Mouse (Mus musculus): ENCODE data around the gene Armc12. TPM values are rescaled to one million over a fixed set of nuclear protein-coding genes. Genes with fewer than 3 reads are reported as not detected.

Armc12 gene
- polyA plus RNA-seq, 1 experiment from 2014 or later = not detected

DNA sequence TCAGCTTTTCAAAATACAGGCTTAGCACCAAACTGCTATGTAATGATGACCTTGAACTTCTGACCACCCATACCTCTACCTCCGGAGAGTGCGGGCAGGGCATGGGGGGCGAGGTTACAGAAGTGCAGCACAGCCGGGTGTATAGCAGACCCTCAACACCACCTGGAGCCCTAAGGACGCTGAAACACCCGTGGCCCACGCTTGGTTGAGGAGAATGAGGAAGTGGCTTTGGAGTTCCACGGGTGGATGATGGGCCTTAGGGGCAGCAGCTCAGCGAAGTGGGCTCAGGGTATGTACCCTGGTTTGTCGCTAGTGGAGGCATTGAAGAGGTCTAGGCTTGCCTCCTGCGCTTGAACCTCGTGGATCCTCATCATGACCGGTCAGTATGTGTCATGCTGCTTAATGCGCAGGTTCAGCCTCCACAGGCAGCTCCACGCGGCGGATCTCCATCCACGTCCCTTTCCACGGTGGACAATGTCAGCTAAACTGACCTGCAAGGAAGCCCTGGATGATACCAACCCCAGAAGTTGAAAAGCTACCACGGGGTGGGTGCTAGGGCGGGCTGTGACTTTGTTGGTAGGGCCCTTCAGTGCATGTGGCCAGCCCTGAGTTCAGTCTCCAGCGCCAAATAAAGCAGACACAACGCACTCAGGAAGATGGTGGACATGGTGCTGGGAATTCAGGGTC lies 6.5 kb upstream of the Armc12 start:
- H3K9me3 ChIP-seq = no peaks in the 10 kb centered on the region
- WGBS = 86% methylated on average over 23 of the region's 23 CpGs
- no peak overlapping the region for H3K27ac ChIP-seq (replicated peaks)
- peaks cover 47% of the 10 kb centered on the region for H3K4me1 ChIP-seq
- DNase-seq (ENCODE audit: low spot score) = no peak
- peaks cover 62% of the 10 kb centered on the region for H3K27me3 ChIP-seq (replicated peaks; ENCODE audit: low read depth, poor library complexity, severe bottlenecking)
- no peaks in the 10 kb centered on the region for H3K36me3 ChIP-seq (replicated peaks)
- H3K4me3 ChIP-seq = peak overlapping the region; percentile 79

GRCm38 (mm10) chr17:28524831-28525430 lies 5.7 kb upstream of the Armc12 start:
- 69% methylated on average over 4 of the region's 4 CpGs for WGBS
- peaks cover 49% of the 10 kb centered on the region for H3K4me1 ChIP-seq
- no peaks in the 10 kb centered on the region for H3K9me3 ChIP-seq
- no peak overlapping the region for H3K27ac ChIP-seq (replicated peaks)
- H3K27me3 ChIP-seq (replicated peaks; ENCODE audit: low read depth, poor library complexity, severe bottlenecking) = peaks cover 59% of the 10 kb centered on the region
- no peak overlapping the region for H3K4me3 ChIP-seq
- DNase-seq (ENCODE audit: low spot score) = no peak
- no peaks in the 10 kb centered on the region for H3K36me3 ChIP-seq (replicated peaks)

GRCm38 (mm10) chr17:28527184-28528042 lies 3.2 kb upstream of the Armc12 start:
- H3K4me3 ChIP-seq = 0 out of 2 replicates have a peak overlapping the region, but pooled peaks have one; percentile 18
- peak overlapping the region; percentile 40; the same call in 1 of the 2 replicates for H3K27ac ChIP-seq (replicated peaks)
- H3K27me3 ChIP-seq (replicated peaks; ENCODE audit: low read depth, poor library complexity, severe bottlenecking) = peaks cover 54% of the 10 kb centered on the region
- H3K9me3 ChIP-seq = no peaks in the 10 kb centered on the region
- 49% methylated on average over 12 of the region's 12 CpGs for WGBS
- H3K4me1 ChIP-seq = peaks cover 48% of the 10 kb centered on the region
- no peak for DNase-seq (ENCODE audit: low spot score)
- no peaks in the 10 kb centered on the region for H3K36me3 ChIP-seq (replicated peaks)

- H3K36me3 ChIP-seq (replicated peaks) = no peaks in the 10 kb centered on the region
- H3K27ac ChIP-seq (replicated peaks) = no peak overlapping the region
- H3K27me3 ChIP-seq (replicated peaks; ENCODE audit: low read depth, poor library complexity, severe bottlenecking) = peaks cover 56% of the 10 kb centered on the region
- no peaks in the 10 kb centered on the region for H3K9me3 ChIP-seq
- peak; percentile 88 for DNase-seq (ENCODE audit: low spot score)
- H3K4me3 ChIP-seq = 0 out of 2 replicates have a peak overlapping the region, but pooled peaks have one; percentile 18
- 6% methylated on average over 6 of the region's 6 CpGs for WGBS
- H3K4me1 ChIP-seq = peaks cover 42% of the 10 kb centered on the region
These were observed 2.6 kb upstream of the Armc12 start for GRCm38 (mm10) chr17:28528043-28528351.

DNA sequence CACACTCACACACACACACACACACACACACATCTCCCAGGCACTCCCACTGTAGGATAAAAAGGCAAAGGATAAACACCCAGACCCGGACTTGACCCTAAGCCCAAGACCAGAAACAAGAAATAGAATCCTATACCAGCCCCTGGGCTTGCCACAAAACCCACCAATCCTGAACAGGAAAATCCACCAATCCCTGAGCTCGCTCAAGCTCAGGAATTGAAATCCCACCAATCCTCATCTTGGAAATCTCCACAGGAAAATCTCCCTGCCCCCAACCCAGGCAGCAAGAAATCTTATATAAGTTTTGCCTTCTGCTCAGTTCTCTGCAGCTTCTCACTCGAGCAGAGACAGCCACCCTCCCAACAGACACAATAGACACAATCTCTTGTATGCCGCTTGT lies 1.5 kb upstream of the Armc12 start:
- 74% methylated on average over 4 of the region's 4 CpGs for WGBS
- Histone ChIP-seq H3K27ac (replicated peaks) (no peak overlapping the region), H3K36me3 (replicated peaks) (no peaks in the 10 kb centered on the region), H3K27me3 (replicated peaks; ENCODE audit: low read depth, poor library complexity, severe bottlenecking) (peaks cover 45% of the 10 kb centered on the region), H3K4me3 (no peak overlapping the region), H3K9me3 (no peaks in the 10 kb centered on the region), H3K4me1 (peaks cover 32% of the 10 kb centered on the region)
- no peak for DNase-seq (ENCODE audit: low spot score)

DNA sequence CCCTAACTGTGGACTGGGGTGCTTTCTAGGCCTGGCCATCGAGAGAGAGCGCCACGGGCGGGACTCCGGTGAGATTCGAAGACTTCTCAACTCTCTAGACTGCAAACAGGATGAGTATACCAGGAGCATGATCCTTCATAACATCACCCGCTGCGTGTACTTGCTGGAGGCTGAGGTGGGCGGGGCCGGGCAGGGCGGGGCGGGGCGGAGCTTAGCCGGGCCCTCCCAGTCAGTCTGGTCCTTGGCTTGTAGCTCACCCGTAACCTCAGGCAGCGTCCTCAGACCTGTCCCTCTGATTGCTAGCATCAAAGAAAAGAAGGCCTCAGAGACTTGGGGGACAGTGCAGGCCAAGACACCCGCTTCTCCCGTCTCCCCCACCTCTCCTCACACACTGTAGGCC lies 1.3 kb downstream of the Armc12 start:
- H3K9me3 ChIP-seq = no peaks in the 10 kb centered on the region
- H3K36me3 ChIP-seq (replicated peaks) = no peaks in the 10 kb centered on the region
- H3K4me1 ChIP-seq = peaks cover 28% of the 10 kb centered on the region
- H3K4me3 ChIP-seq = peak overlapping the region; percentile 44
- DNase-seq (ENCODE audit: low spot score) = peak; percentile 74
- 11% methylated on average over 18 of the region's 18 CpGs for WGBS
- no peak overlapping the region for H3K27ac ChIP-seq (replicated peaks)
- peaks cover 37% of the 10 kb centered on the region for H3K27me3 ChIP-seq (replicated peaks; ENCODE audit: low read depth, poor library complexity, severe bottlenecking)

GRCm38 (mm10) chr17:28532557-28532956 lies 2.0 kb downstream of the Armc12 start:
- H3K27ac ChIP-seq (replicated peaks) = no peak overlapping the region

GRCm38 (mm10) chr17:28533327-28533726 lies 2.7 kb downstream of the Armc12 start:
- WGBS = 87% methylated on average over 13 of the region's 13 CpGs
- H3K4me1 ChIP-seq = peaks cover 16% of the 10 kb centered on the region
- DNase-seq (ENCODE audit: low spot score) = no peak
- no peaks in the 10 kb centered on the region for H3K36me3 ChIP-seq (replicated peaks)
- peaks cover 37% of the 10 kb centered on the region for H3K27me3 ChIP-seq (replicated peaks; ENCODE audit: low read depth, poor library complexity, severe bottlenecking)
- H3K9me3 ChIP-seq = peaks cover 5% of the 10 kb centered on the region; the same call in 1 of the 2 replicates
- H3K27ac ChIP-seq (replicated peaks) = no peak overlapping the region
- H3K4me3 ChIP-seq = no peak overlapping the region

More at GRCm38 (mm10) chr17:28532557-28532956, 2.0 kb downstream of the Armc12 start:
- Histone ChIP-seq H3K4me1 (peaks cover 24% of the 10 kb centered on the region), H3K27me3 (replicated peaks; ENCODE audit: low read depth, poor library complexity, severe bottlenecking) (peaks cover 39% of the 10 kb centered on the region), H3K36me3 (replicated peaks) (no peaks in the 10 kb centered on the region), H3K4me3 (no peak overlapping the region), H3K9me3 (0 out of 2 replicates have a peak, but pooled peaks cover 2% of the 10 kb centered on the region)
- DNase-seq (ENCODE audit: low spot score) = no peak
- 82% methylated on average over 7 of the region's 7 CpGs for WGBS

- 46% methylated on average over 12 of the region's 12 CpGs for WGBS
- DNase-seq (ENCODE audit: low spot score) = no peak
- Histone ChIP-seq H3K9me3 (peaks cover 24% of the 10 kb centered on the region; the same call in 1 of the 2 replicates), H3K27ac (replicated peaks) (no peak overlapping the region), H3K4me3 (no peak overlapping the region), H3K27me3 (replicated peaks; ENCODE audit: low read depth, poor library complexity, severe bottlenecking) (0 out of 2 replicates have a peak, but pooled peaks cover 3% of the 10 kb centered on the region), H3K36me3 (replicated peaks) (no peaks in the 10 kb centered on the region), H3K4me1 (no peaks in the 10 kb centered on the region)
These were observed 7.3 kb downstream of the Armc12 start for GRCm38 (mm10) chr17:28537881-28538280.

- Histone ChIP-seq H3K9me3 (peaks cover 2% of the 10 kb centered on the region; the same call in 1 of the 2 replicates), H3K36me3 (replicated peaks) (no peaks in the 10 kb centered on the region)
These were observed 16.3 kb downstream of the Armc12 start for GRCm38 (mm10) chr17:28546925-28547324.

DNA sequence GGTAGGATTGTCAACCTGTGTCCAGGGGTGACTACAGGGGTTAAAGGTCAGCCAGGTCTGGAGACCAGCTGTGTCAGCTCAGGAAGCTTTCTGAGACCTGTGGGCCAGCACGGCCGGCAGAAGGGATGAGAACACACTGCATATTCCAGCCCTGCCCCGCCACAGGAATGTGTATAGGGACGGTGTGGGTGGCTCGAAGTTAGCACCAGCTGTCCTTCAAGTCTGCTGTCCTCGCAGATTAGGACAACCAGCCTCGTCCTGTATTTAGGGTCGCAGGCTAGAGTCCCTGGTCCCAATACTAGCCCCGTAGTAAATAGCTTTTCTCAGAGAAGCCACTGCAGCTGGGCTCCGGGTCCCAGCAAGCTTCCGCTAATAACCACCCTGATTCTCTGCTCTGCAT lies 17.9 kb downstream of the Armc12 start:
- Histone ChIP-seq H3K4me3 (no peak overlapping the region), H3K27ac (replicated peaks) (no peak overlapping the region; the same call in 1 of the 2 replicates), H3K9me3 (no peaks in the 10 kb centered on the region), H3K36me3 (replicated peaks) (no peaks in the 10 kb centered on the region), H3K4me1 (peaks cover 32% of the 10 kb centered on the region), H3K27me3 (replicated peaks; ENCODE audit: low read depth, poor library complexity, severe bottlenecking) (0 out of 2 replicates have a peak, but pooled peaks cover 3% of the 10 kb centered on the region)
- DNase-seq (ENCODE audit: low spot score) = no peak
- WGBS = 67% methylated on average over 11 of the region's 11 CpGs

More at GRCm38 (mm10) chr17:28546925-28547324, 16.3 kb downstream of the Armc12 start:
- WGBS = 94% methylated on average over 1 of the region's 1 CpGs
- 0 out of 2 replicates have a peak, but pooled peaks cover 3% of the 10 kb centered on the region for H3K27me3 ChIP-seq (replicated peaks; ENCODE audit: low read depth, poor library complexity, severe bottlenecking)
- no peak overlapping the region for H3K27ac ChIP-seq (replicated peaks)
- peaks cover 19% of the 10 kb centered on the region for H3K4me1 ChIP-seq
- DNase-seq (ENCODE audit: low spot score) = no peak
- no peak overlapping the region for H3K4me3 ChIP-seq

GRCm38 (mm10) chr17:28549111-28549510 lies 18.5 kb downstream of the Armc12 start, which contains the start of gene Clpsl2:
Clpsl2 (plus strand) TSS chr17:28549411.
- H3K36me3 ChIP-seq (replicated peaks) = no peaks in the 10 kb centered on the region
- H3K4me3 ChIP-seq = no peak within 1 kb of the TSS
- no peak for DNase-seq (ENCODE audit: low spot score)
- no peaks in the 10 kb centered on the region for H3K9me3 ChIP-seq
- WGBS = 76% methylated on average over 14 of the region's 14 CpGs
- H3K27ac ChIP-seq (replicated peaks) = peak within 1 kb of the TSS; percentile 0; the same call in 1 of the 2 replicates
- 0 out of 2 replicates have a peak, but pooled peaks cover 3% of the 10 kb centered on the region for H3K27me3 ChIP-seq (replicated peaks; ENCODE audit: low read depth, poor library complexity, severe bottlenecking)
- H3K4me1 ChIP-seq = peaks cover 38% of the 10 kb centered on the region
